Mouse (Mus musculus): Measurements from ENCODE around the gene Ndufaf2. TPM values are rescaled to one million over a fixed set of nuclear protein-coding genes. Genes with fewer than 3 reads are reported as not detected.
A peak's percentile ranks its signal among the peaks of the same experiment; 100 is the strongest.

Ndufaf2 gene
- total and polyA plus RNA-seq, 3 experiments, result 13.7 to 55.8 (median 23.6) TPM

DNA sequence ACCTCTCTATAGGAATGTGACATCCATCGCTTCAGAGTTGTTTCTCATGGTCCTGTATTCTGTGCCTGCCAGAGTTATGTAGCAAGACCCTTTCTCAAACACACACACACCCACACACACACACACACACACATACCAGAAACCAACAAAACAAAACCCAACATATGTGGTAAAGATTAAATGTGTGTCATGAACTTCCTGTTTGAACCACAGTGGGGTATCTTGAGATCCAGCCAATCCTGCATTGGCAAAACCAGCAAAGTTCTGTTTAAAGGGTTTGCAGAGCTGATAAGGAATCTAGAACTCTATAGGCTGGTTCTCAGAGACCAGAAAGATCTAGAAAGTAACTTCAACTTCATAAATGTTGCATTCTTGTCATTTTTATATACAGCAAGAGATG lies 11.6 kb upstream of the Ndufaf2 start:
- no peak for TF ChIP-seq TAL1 (conservative IDR thresholded peaks at IDR 0.05; ENCODE audit: low read depth, low read length)
- no peak for TF ChIP-seq POLR2AphosphoS5 (IDR thresholded peaks at IDR 0.05; ENCODE audit: insufficient replicate concordance, low read depth, low read length)
- no peak overlapping the region for H3K4me3 ChIP-seq (ENCODE audit: low read depth, low read length)
- no peaks in the 10 kb centered on the region for H3K9me3 ChIP-seq (replicated peaks)
- peaks cover 77% of the 10 kb centered on the region for H3K36me3 ChIP-seq (replicated peaks)
- no peaks in the 10 kb centered on the region for H3K4me1 ChIP-seq (ENCODE audit: insufficient read depth, low read depth, low read length)
- H3K27me3 ChIP-seq (ENCODE audit: insufficient read depth, low read length), result no peaks in the 10 kb centered on the region
- ATAC-seq (ENCODE audit: extremely low read depth, insufficient number of reproducible peaks, low FRiP score, poor library complexity, severe bottlenecking), result peak; percentile 40; the same call in 1 of the 2 replicates
- no peak for DNase-seq (ENCODE audit: low spot score)

DNA sequence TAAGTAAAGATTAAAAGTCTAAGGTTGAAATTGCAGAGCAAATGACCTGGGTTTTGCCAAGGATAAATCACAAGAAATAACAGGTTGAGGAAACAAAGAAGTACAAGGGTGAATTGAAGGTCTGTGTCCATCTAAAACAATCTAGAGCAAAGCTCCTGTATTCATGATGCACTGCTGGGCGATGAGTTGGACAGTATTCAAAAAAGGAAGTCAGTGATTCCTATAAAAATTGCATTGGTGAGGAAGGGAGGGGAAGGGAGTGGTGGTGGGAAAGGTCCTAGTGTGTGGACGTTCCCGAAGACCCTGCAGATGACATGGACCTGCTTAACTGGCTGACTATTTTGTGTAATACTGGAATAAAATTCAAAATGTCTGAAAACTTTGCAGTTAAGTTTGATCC lies 6.2 kb upstream of the Ndufaf2 start:
- DNase-seq (ENCODE audit: low spot score) (no peak), ATAC-seq (ENCODE audit: extremely low read depth, insufficient number of reproducible peaks, low FRiP score, poor library complexity, severe bottlenecking) (no peak)
- H3K36me3 ChIP-seq (replicated peaks), result peaks cover 59% of the 10 kb centered on the region

DNA sequence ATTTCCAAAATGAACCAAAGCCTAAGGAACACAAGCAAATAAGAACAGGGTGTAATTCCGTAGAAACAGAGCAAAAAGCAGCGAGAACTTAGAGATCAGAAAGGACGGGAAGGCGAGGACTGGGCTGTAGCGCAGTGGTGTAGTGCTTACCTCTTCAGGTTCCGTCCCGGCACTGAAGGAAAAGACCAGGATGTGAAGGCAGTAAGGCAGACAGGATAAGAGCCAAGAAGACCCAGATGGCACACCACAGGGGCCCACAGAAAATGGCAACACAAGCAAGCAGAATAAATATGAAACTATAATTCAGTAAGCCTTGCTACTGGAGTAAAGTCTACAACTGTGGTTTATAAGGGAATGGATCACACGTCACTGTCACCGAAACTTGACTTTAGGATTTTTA lies 5.5 kb upstream of the Ndufaf2 start:
- no peaks in the 10 kb centered on the region for H3K9me3 ChIP-seq (replicated peaks)
- no peaks in the 10 kb centered on the region for H3K27me3 ChIP-seq (ENCODE audit: insufficient read depth, low read length)
- ATAC-seq (ENCODE audit: extremely low read depth, insufficient number of reproducible peaks, low FRiP score, poor library complexity, severe bottlenecking), result no peak
- TF ChIP-seq CTCF (IDR thresholded peaks at IDR 0.05; ENCODE audit: low read depth, low read length) (no peak), GATA1 (IDR thresholded peaks at IDR 0.05; ENCODE audit: borderline replicate concordance, low read length) (no peak), GATA2 (IDR thresholded peaks at IDR 0.05; ENCODE audit: borderline replicate concordance, low read depth, low read length) (no peak), TAL1 (conservative IDR thresholded peaks at IDR 0.05; ENCODE audit: low read depth, low read length) (no peak), POLR2AphosphoS5 (IDR thresholded peaks at IDR 0.05; ENCODE audit: insufficient replicate concordance, low read depth, low read length) (no peak)
- H3K4me1 ChIP-seq (ENCODE audit: insufficient read depth, low read depth, low read length), result peaks cover 7% of the 10 kb centered on the region
- no peak for DNase-seq (ENCODE audit: low spot score)
- H3K36me3 ChIP-seq (replicated peaks), result peaks cover 53% of the 10 kb centered on the region
- H3K4me3 ChIP-seq (ENCODE audit: low read depth, low read length), result no peak overlapping the region

More for the DNA sequence above, 6.2 kb upstream of the Ndufaf2 start:
- H3K9me3 ChIP-seq (replicated peaks), result no peaks in the 10 kb centered on the region
- TF ChIP-seq GATA1 (IDR thresholded peaks at IDR 0.05; ENCODE audit: borderline replicate concordance, low read length) (no peak), POLR2AphosphoS5 (IDR thresholded peaks at IDR 0.05; ENCODE audit: insufficient replicate concordance, low read depth, low read length) (no peak)
- no peaks in the 10 kb centered on the region for H3K27me3 ChIP-seq (ENCODE audit: insufficient read depth, low read length)
- H3K4me3 ChIP-seq (ENCODE audit: low read depth, low read length), result no peak overlapping the region
- peaks cover 5% of the 10 kb centered on the region for H3K4me1 ChIP-seq (ENCODE audit: insufficient read depth, low read depth, low read length)

DNA sequence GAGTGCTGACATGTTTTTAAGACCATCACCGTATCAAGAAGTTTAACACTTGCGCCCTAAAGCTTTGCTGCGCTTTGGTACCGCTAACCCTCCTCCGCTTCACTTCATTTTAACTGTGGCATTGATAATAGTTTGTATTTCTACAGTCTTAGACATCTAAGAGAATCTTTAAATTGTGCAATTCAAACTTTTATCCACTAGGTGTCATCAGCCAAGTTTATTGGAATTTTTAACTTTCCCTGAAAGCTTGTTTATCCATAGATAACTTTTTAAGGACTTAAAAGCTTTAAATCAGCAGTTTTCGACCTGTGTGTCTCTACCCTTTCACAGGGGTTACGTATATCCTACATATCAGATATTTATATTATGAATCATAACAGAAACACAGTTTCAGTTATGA lies 1.5 kb upstream of the Ndufaf2 start:
- Histone ChIP-seq H3K4me1 (ENCODE audit: insufficient read depth, low read depth, low read length) (peaks cover 11% of the 10 kb centered on the region), H3K27me3 (ENCODE audit: insufficient read depth, low read length) (no peaks in the 10 kb centered on the region), H3K9me3 (replicated peaks) (no peaks in the 10 kb centered on the region), H3K36me3 (replicated peaks) (peaks cover 36% of the 10 kb centered on the region), H3K4me3 (ENCODE audit: low read depth, low read length) (peak overlapping the region; percentile 46; the same call in 1 of the 2 replicates)
- no peak for TF ChIP-seq POLR2AphosphoS5 (IDR thresholded peaks at IDR 0.05; ENCODE audit: insufficient replicate concordance, low read depth, low read length)
- TF ChIP-seq GATA1 (IDR thresholded peaks at IDR 0.05; ENCODE audit: borderline replicate concordance, low read length), result no peak
- TF ChIP-seq TAL1 (conservative IDR thresholded peaks at IDR 0.05; ENCODE audit: low read depth, low read length), result no peak
- no peak for TF ChIP-seq GATA2 (IDR thresholded peaks at IDR 0.05; ENCODE audit: borderline replicate concordance, low read depth, low read length)
- no peak for TF ChIP-seq CTCF (IDR thresholded peaks at IDR 0.05; ENCODE audit: low read depth, low read length)
- no peak for ATAC-seq (ENCODE audit: extremely low read depth, insufficient number of reproducible peaks, low FRiP score, poor library complexity, severe bottlenecking)
- no peak for DNase-seq (ENCODE audit: low spot score)

DNA sequence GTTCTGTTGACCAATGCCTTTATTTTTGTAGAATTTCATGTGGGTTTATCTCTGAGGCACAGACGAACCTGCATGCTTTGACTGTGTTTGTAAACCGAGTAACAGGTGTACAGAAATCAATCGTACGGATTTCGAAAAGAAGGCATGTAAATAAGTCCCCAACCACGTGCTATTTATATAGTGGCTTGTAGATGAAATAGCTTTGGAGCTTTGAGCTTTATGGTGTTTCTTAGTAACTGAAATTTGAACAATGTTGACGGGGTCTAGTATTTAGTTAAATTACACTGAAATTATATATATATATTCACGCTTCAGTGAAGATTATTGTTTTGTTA lies 785 bp upstream of the Ndufaf2 start:
- no peaks in the 10 kb centered on the region for H3K27me3 ChIP-seq (ENCODE audit: insufficient read depth, low read length)
- H3K4me3 ChIP-seq (ENCODE audit: low read depth, low read length), result peak overlapping the region; percentile 86
- TF ChIP-seq GATA2 (IDR thresholded peaks at IDR 0.05; ENCODE audit: borderline replicate concordance, low read depth, low read length), result no peak
- TF ChIP-seq CTCF (IDR thresholded peaks at IDR 0.05; ENCODE audit: low read depth, low read length), result no peak
- no peak for TF ChIP-seq TAL1 (conservative IDR thresholded peaks at IDR 0.05; ENCODE audit: low read depth, low read length)
- TF ChIP-seq POLR2AphosphoS5 (IDR thresholded peaks at IDR 0.05; ENCODE audit: insufficient replicate concordance, low read depth, low read length), result no peak
- TF ChIP-seq GATA1 (IDR thresholded peaks at IDR 0.05; ENCODE audit: borderline replicate concordance, low read length), result no peak
- DNase-seq (ENCODE audit: low spot score) (peak; percentile 6), ATAC-seq (ENCODE audit: extremely low read depth, insufficient number of reproducible peaks, low FRiP score, poor library complexity, severe bottlenecking) (no peak)
- H3K36me3 ChIP-seq (replicated peaks), result peaks cover 33% of the 10 kb centered on the region
- H3K9me3 ChIP-seq (replicated peaks), result no peaks in the 10 kb centered on the region
- peaks cover 11% of the 10 kb centered on the region for H3K4me1 ChIP-seq (ENCODE audit: insufficient read depth, low read depth, low read length)

DNA sequence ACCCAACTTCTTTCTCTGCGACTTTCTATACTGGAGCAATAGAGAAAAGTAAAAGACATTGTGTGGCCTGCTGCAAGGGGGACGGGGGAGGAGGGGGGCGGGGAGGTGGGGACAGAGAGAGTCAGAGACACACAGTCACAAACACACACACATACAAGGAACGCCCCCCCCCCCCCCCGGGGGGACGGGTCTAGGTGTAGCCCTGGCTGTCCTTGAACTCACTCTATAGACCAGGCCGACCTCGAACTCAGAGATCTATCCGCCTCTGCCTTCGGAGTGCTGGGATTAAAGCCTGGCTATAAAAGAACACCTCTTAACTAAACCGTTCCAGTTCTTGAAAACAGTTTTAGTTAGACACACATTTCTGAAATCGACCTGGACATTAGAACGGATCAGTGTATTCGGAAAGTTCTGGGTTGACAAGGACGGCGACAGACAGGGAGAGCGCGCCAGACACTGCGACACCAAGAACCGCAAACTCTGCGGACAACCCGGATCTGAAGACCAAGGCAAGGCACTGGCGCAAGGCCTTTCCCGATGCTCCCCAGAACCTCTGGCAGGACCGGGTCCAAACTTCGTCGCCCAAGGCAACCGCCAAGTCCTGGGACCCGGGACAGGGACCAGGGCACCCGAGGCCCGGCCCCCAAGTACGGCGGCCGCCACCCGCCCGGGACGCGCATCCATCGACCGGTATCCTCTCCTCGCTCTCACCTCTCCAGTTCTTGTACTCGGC lies 525 bp downstream of the Ndufaf2 start:
- Histone ChIP-seq H3K36me3 (replicated peaks) (peaks cover 24% of the 10 kb centered on the region), H3K4me3 (ENCODE audit: low read depth, low read length) (peak overlapping the region; percentile 86), H3K27me3 (ENCODE audit: insufficient read depth, low read length) (no peaks in the 10 kb centered on the region), H3K9me3 (replicated peaks) (no peaks in the 10 kb centered on the region), H3K4me1 (ENCODE audit: insufficient read depth, low read depth, low read length) (peaks cover 9% of the 10 kb centered on the region)
- no peak for DNase-seq (ENCODE audit: low spot score)
- ATAC-seq (ENCODE audit: extremely low read depth, insufficient number of reproducible peaks, low FRiP score, poor library complexity, severe bottlenecking), result no peak
- no peak for TF ChIP-seq POLR2AphosphoS5 (IDR thresholded peaks at IDR 0.05; ENCODE audit: insufficient replicate concordance, low read depth, low read length)
- TF ChIP-seq GATA2 (IDR thresholded peaks at IDR 0.05; ENCODE audit: borderline replicate concordance, low read depth, low read length), result no peak
- no peak for TF ChIP-seq CTCF (IDR thresholded peaks at IDR 0.05; ENCODE audit: low read depth, low read length)
- TF ChIP-seq GATA1 (IDR thresholded peaks at IDR 0.05; ENCODE audit: borderline replicate concordance, low read length), result no peak
- TF ChIP-seq TAL1 (conservative IDR thresholded peaks at IDR 0.05; ENCODE audit: low read depth, low read length), result no peak
